Comparison of ENCODE assay signal across 31 mouse cellular contexts in genomic region chr12:64497706-64498105, GRCm38 (mm10). TPM values are rescaled to one million over a fixed set of nuclear protein-coding genes. Genes with fewer than 3 reads are reported as not detected.
"Had no signal": no experiment of that assay in that cellular context is flagged by ENCODE, and none has a peak within 500 bp of the region (broad histone marks: within the 10 kb centered on the region; RNA-seq: fewer than 3 reads in every experiment).

No protein-coding gene starts in this region.

- H3K4me1 ChIP-seq: limb, embryonic 10.5 days; limb, embryonic 13.5 days; liver, embryonic 12.5 days; liver, embryonic 15.5 days; lung, embryonic 15.5 days; megakaryocyte, embryonic 14.5 days; midbrain, embryonic 10.5 days; midbrain, embryonic 15.5 days; neural tube, embryonic 12.5 days; neural tube, embryonic 15.5 days had no signal

- ATAC-seq: intestine, postnatal 0 days; liver, embryonic 12.5 days; midbrain, embryonic 15.5 days had no signal

- H3K36me3 ChIP-seq: limb, embryonic 10.5 days; limb, embryonic 13.5 days; liver, embryonic 12.5 days; liver, embryonic 15.5 days; lung, embryonic 15.5 days; midbrain, embryonic 10.5 days; midbrain, embryonic 15.5 days; neural tube, embryonic 12.5 days; neural tube, embryonic 15.5 days had no signal

- H3K27ac ChIP-seq: layer of hippocampus, adult 2 months; limb, embryonic 10.5 days; limb, embryonic 13.5 days; liver, embryonic 12.5 days; liver, embryonic 15.5 days; lung, embryonic 15.5 days; midbrain, embryonic 10.5 days; midbrain, embryonic 15.5 days; neural tube, embryonic 12.5 days; neural tube, embryonic 15.5 days; stomach, postnatal 0 days had no signal

- H3K27me3 ChIP-seq: limb, embryonic 13.5 days; liver, embryonic 12.5 days; liver, embryonic 15.5 days; lung, embryonic 15.5 days; megakaryocyte, embryonic 14.5 days; midbrain, embryonic 15.5 days; neural tube, embryonic 12.5 days; neural tube, embryonic 15.5 days had no signal

- H3K9me3 ChIP-seq: limb, embryonic 10.5 days; limb, embryonic 13.5 days; liver, embryonic 12.5 days; liver, embryonic 15.5 days; lung, embryonic 15.5 days; midbrain, embryonic 10.5 days; midbrain, embryonic 15.5 days; neural tube, embryonic 12.5 days; neural tube, embryonic 15.5 days had no signal

- H3K4me2 ChIP-seq: limb, embryonic 13.5 days; liver, embryonic 12.5 days; liver, embryonic 15.5 days; lung, embryonic 15.5 days; midbrain, embryonic 15.5 days; neural tube, embryonic 12.5 days; neural tube, embryonic 15.5 days had no signal

- H3K4me3 ChIP-seq: layer of hippocampus, adult 2 months; limb, embryonic 10.5 days; limb, embryonic 13.5 days; liver, embryonic 12.5 days; liver, embryonic 15.5 days; lung, embryonic 15.5 days; megakaryocyte, embryonic 14.5 days; midbrain, embryonic 10.5 days; midbrain, embryonic 15.5 days; neural tube, embryonic 12.5 days; neural tube, embryonic 15.5 days had no signal

- DNase-seq: kidney, postnatal 14 days; layer of hippocampus, adult 9-11 months; liver; lung, adult 18-20 months; lung, postnatal 10 days; lung, postnatal 36 days; right cerebral cortex, adult 18-20 months; right cerebral cortex, postnatal 14 days; right cerebral cortex, postnatal 4 days; thymus, adult 2 months; thymus, postnatal 14 days; thymus, postnatal 4 days had no signal

- H3K9ac ChIP-seq: limb, embryonic 13.5 days; liver, embryonic 12.5 days; liver, embryonic 15.5 days; lung, embryonic 15.5 days; midbrain, embryonic 15.5 days; neural tube, embryonic 12.5 days; neural tube, embryonic 15.5 days had no signal

RNA-seq across cellular contexts. Expression of gene Fscb, which starts 23.2 kb away (rescaled TPM):
- total RNA-seq: layer of hippocampus, adult 2 months; layer of hippocampus, postnatal 25 days; left cerebral cortex, adult 18-20 months; left cerebral cortex, postnatal 25 days had no signal
- polyA plus RNA-seq: intestine, postnatal 0 days; kidney, embryonic 14.5 days; large intestine, adult 2 months; limb, embryonic 10.5 days; limb, embryonic 13.5 days; liver, embryonic 12.5 days; liver, embryonic 15.5 days; lung, embryonic 15.5 days; midbrain, embryonic 10.5 days; midbrain, embryonic 15.5 days; neural tube, embryonic 12.5 days; neural tube, embryonic 15.5 days; stomach, embryonic 14.5 days; stomach, postnatal 0 days; thymus, adult 2 months had no signal
